Mouse (Mus musculus) kidney, adult 2 months (tissue): Measurements from ENCODE around the gene Ddx19b. TPM values are rescaled to one million over a fixed set of nuclear protein-coding genes. Genes with fewer than 3 reads are reported as not detected.
"Not testable (repeated sequence)": the region's sequence is repeated elsewhere in the genome, so short reads cannot be mapped to it uniquely, and the experiment has no call there.

Source experiments
- DNase-seq: peaks from one replicate; pipeline ENCODE4 v3.0.0; 2021
- H3K27ac ChIP-seq: fragments of 200-500 bp; 2 replicates; pipeline ENCODE4 v1.5.1; 2012; ENCODE audit warnings: low read depth, low read length, control low read depth, inconsistent platforms; ENCODE audit not compliant: insufficient read depth
- H3K27me3 ChIP-seq: fragments of 200-500 bp; replicated peaks from 2 replicates; pipeline ENCODE4 v1.6.1; 2012; ENCODE audit warnings: mild to moderate bottlenecking, moderate library complexity, low read length, inconsistent platforms; ENCODE audit not compliant: control insufficient read depth, insufficient read depth
- H3K36me3 ChIP-seq: fragments of 200-500 bp; 2 replicates; pipeline ENCODE4 v1.6.1; 2012; ENCODE audit warnings: mild to moderate bottlenecking, moderate library complexity, low read length, inconsistent platforms; ENCODE audit not compliant: control insufficient read depth, insufficient read depth
- H3K4me1 ChIP-seq: fragments of 200-500 bp; 2 replicates; pipeline ENCODE4 v1.6.1; 2011; ENCODE audit warnings: low read length; ENCODE audit not compliant: control insufficient read depth, insufficient read depth
- H3K4me3 ChIP-seq: fragments of 200-500 bp; 2 replicates; pipeline ENCODE4 v1.5.1; 2011; ENCODE audit warnings: mild to moderate bottlenecking, low read depth, low read length, control low read depth; ENCODE audit not compliant: insufficient read depth
- CTCF ChIP-seq: fragments of 200-500 bp; conservative IDR thresholded peaks from 2 replicates; pipeline ENCODE4 v1.5.1; 2011; ENCODE audit warnings: low read depth, mild to moderate bottlenecking, control low read depth, low read length, moderate library complexity, mixed read lengths; ENCODE audit not compliant: insufficient read depth, insufficient read length
- POLR2A ChIP-seq: fragments of 200-500 bp; IDR thresholded peaks from one replicate; pipeline ENCODE4 v1.6.1; 2011; ENCODE audit warnings: low read depth, low read length, control low read depth
- WGBS: fragments of 180-500 bp; shearing (Covaris S2); methylation state at CpG from one replicate; pipeline ENCODE4 v1.1.7; 2018; 5-methylcytosine and 5-hydroxymethylcytosine counted together
- polyA plus RNA-seq: library from polyadenylated mRNA; depleted of rRNA; stranded (reverse); fragments of >200 nt; gene quantifications from 2 replicates; pipeline ENCODE4 v1.2.3, GENCODE M21; 2012; rRNA removed

Gene Ddx19b
- polyA plus RNA-seq, 1 experiment = 3.1 TPM

GRCm38 (mm10) chr8:110959071-110959780, 72.3 kb downstream of the Ddx19b start:
- Histone ChIP-seq H3K27me3 (no peaks in the 10 kb centered on the region), H3K36me3 (peaks cover 1% of the 10 kb centered on the region), H3K27ac (no peak overlapping the region), H3K4me3 (no peak overlapping the region), H3K4me1 (no peaks in the 10 kb centered on the region)
- whole genome bisulfite sequencing = 91% methylated on average over 12 of the region's 12 CpGs
- TF ChIP-seq CTCF (no peak), POLR2A (no peak)
- no peak for DNase-seq

DNA sequence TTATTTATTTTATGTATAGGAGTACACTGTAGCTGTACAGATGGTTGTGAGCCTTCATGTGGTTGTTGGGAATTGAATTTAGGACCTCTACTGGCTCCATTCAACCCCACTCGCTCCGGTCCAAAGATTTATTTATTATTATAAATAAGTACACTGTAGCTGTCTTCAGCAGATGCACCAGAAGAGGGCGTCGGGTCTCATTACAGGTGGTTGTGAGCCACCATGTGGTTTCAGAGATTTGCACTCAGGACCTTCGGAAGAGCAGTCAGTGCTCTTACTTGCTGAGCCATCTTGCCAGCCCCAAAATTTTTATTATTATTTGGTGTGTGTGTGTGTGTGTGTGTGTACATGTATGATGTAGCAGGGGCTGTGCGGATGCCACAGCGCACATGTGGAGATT, 73.0 kb downstream of the Ddx19b start:
- DNase-seq, H3K4me3 ChIP-seq, H3K27me3 ChIP-seq, H3K4me1 ChIP-seq, H3K27ac ChIP-seq, H3K36me3 ChIP-seq: not testable (repeated sequence)
- WGBS = 88% methylated on average over 7 of the region's 7 CpGs
- 0 out of 2 replicates have a peak, but pooled peaks have one; percentile 5 for TF ChIP-seq CTCF

- Histone ChIP-seq H3K36me3 (peaks cover 1% of the 10 kb centered on the region), H3K27ac (no peak overlapping the region), H3K27me3 (no peaks in the 10 kb centered on the region), H3K4me3 (no peak overlapping the region), H3K4me1 (no peaks in the 10 kb centered on the region)
- no peak for DNase-seq
- TF ChIP-seq CTCF (no peak), POLR2A (no peak)
- 72% methylated on average over 5 of the region's 5 CpGs for WGBS
These were observed 73.4 kb downstream of the Ddx19b start for GRCm38 (mm10) chr8:110958135-110958534.

DNA sequence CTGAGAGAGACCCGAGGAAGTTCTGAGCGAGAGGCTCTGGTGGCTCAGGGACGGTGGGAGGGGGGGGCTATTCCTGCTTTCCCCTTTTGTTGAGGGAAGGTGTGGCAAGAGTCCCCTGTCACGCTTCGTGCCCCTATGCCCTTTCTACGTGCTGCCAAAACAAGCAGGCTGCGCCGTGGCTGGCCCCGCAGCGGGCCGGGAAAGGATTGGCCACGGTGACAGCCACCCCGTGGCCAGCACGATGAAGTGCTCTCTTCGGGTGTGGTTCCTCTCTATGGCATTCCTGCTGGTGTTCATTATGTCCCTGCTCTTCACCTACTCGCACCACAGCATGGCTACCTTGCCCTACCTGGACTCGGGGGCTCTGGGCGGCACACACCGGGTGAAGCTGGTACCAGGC, 74.1 kb downstream of the Ddx19b start:
- no peak overlapping the region for H3K27ac ChIP-seq
- WGBS = 78% methylated on average over 19 of the region's 19 CpGs
- no peaks in the 10 kb centered on the region for H3K27me3 ChIP-seq
- peaks cover 1% of the 10 kb centered on the region for H3K36me3 ChIP-seq
- peak; percentile 19 for DNase-seq
- no peaks in the 10 kb centered on the region for H3K4me1 ChIP-seq
- no peak overlapping the region for H3K4me3 ChIP-seq
- no peak for TF ChIP-seq CTCF
- TF ChIP-seq POLR2A = no peak

- Histone ChIP-seq H3K36me3 (peaks cover 1% of the 10 kb centered on the region; the same call in 1 of the 2 replicates), H3K27me3 (no peaks in the 10 kb centered on the region), H3K4me3 (no peak overlapping the region), H3K4me1 (no peaks in the 10 kb centered on the region), H3K27ac (no peak overlapping the region)
- TF ChIP-seq CTCF = no peak
- TF ChIP-seq POLR2A = no peak
- WGBS = 85% methylated on average over 15 of the region's 15 CpGs
- no peak for DNase-seq
These were observed 74.7 kb downstream of the Ddx19b start for GRCm38 (mm10) chr8:110956619-110957450.

- WGBS = 65% methylated on average over 8 of the region's 8 CpGs
These were observed 76.8 kb downstream of the Ddx19b start for GRCm38 (mm10) chr8:110954776-110955175.

More at GRCm38 (mm10) chr8:110954776-110955175, 76.8 kb downstream of the Ddx19b start:
- H3K27me3 ChIP-seq = no peaks in the 10 kb centered on the region
- peaks cover 1% of the 10 kb centered on the region; the same call in 1 of the 2 replicates for H3K36me3 ChIP-seq
- H3K27ac ChIP-seq = no peak overlapping the region
- TF ChIP-seq POLR2A (no peak), CTCF (no peak)
- no peak for DNase-seq
- no peaks in the 10 kb centered on the region for H3K4me1 ChIP-seq
- no peak overlapping the region for H3K4me3 ChIP-seq

Other genes starting within 250 kb of the Ddx19b start
- 21.8 and 26.3 TPM in 2 replicates for gene Il34, start 225.8 kb downstream of the Ddx19b start, polyA plus RNA-seq
- 40.1 and 42.9 TPM in 2 replicates for gene Cog4, start 185.2 kb downstream of the Ddx19b start, polyA plus RNA-seq
- gene Sf3b3, start 185.0 kb downstream of the Ddx19b start, polyA plus RNA-seq = 22.6 and 25.9 TPM in 2 replicates
- gene Fuk, start 129.3 kb downstream of the Ddx19b start, polyA plus RNA-seq = 17.9 and 21.3 TPM in 2 replicates
- gene St3gal2, start 111.8 kb downstream of the Ddx19b start, polyA plus RNA-seq = 27.3 and 28.6 TPM in 2 replicates
- 21.6 and 24.3 TPM in 2 replicates for gene Ddx19a, start 34.0 kb downstream of the Ddx19b start, polyA plus RNA-seq
- gene Aars, start 1.4 kb upstream of the Ddx19b start, polyA plus RNA-seq = 35.9 and 36.3 TPM in 2 replicates
- 1.8 TPM in 1 of 2 replicates, not detected in the other for gene Exosc6, start 24.6 kb upstream of the Ddx19b start, polyA plus RNA-seq
- 0.88 and 1.5 TPM in 2 replicates for gene Clec18a, start 60.7 kb upstream of the Ddx19b start, polyA plus RNA-seq
- gene Pdpr, start 62.9 kb upstream of the Ddx19b start, polyA plus RNA-seq = 21.5 and 26.1 TPM in 2 replicates
- gene Glg1, start 227.5 kb upstream of the Ddx19b start, polyA plus RNA-seq = 40.8 and 44.5 TPM in 2 replicates